Mouse (Mus musculus) ES-E14 (cell line): Measurements from ENCODE around the gene Ptprj. TPM values are rescaled to one million over a fixed set of nuclear protein-coding genes. Genes with fewer than 3 reads are reported as not detected.

Experiments used
- DNase-seq: peaks from one replicate; pipeline ENCODE4 v3.0.0-alpha.2; 2013; ENCODE audit warnings: low read depth, low spot score
- H3K27ac ChIP-seq: 2 replicates; pipeline ENCODE4 v1.5.1; 2012; ENCODE audit warnings: low read depth, mild to moderate bottlenecking, low read length, moderate library complexity, mixed read lengths; ENCODE audit not compliant: poor library complexity, insufficient read depth, severe bottlenecking
- H3K36me3 ChIP-seq: 2 replicates; pipeline ENCODE4 v1.6.1; 2012; ENCODE audit warnings: mild to moderate bottlenecking, low read length, moderate library complexity, mixed read lengths; ENCODE audit not compliant: control insufficient read depth, poor library complexity, insufficient read depth, severe bottlenecking
- H3K4me1 ChIP-seq, 2 experiments: fragments of 150-350 bp in 1 of 2; sonication (generic) in 1 of 2; 2 replicates each; pipeline ENCODE4 v1.6.1; 2012; ENCODE audit warnings: low read length in 2 of 2, mild to moderate bottlenecking in 1 of 2, mixed read lengths in 1 of 2; ENCODE audit not compliant: control insufficient read depth in 2 of 2, insufficient read depth in 2 of 2, poor library complexity in 1 of 2
- H3K4me3 ChIP-seq, 2 experiments: fragments of 150-350 bp in 1 of 2; sonication (generic) in 1 of 2; 2 replicates each; pipeline ENCODE4 v1.5.1; 2012; ENCODE audit warnings: low read length in 2 of 2, low read depth in 1 of 2, mild to moderate bottlenecking in 1 of 2, mixed read lengths in 1 of 2; ENCODE audit not compliant: insufficient read depth in 1 of 2, poor library complexity in 1 of 2, severe bottlenecking in 1 of 2
- H3K9ac ChIP-seq: 2 replicates; pipeline ENCODE4 v1.6.1; 2012; ENCODE audit warnings: low read depth, mild to moderate bottlenecking, low read length, mixed read lengths; ENCODE audit not compliant: poor library complexity, insufficient read depth, severe bottlenecking
- H3K9me3 ChIP-seq: fragments of 150-350 bp; sonication (generic); 2 replicates; pipeline ENCODE4 v1.6.1; 2012; ENCODE audit warnings: low read depth, mild to moderate bottlenecking, low read length; ENCODE audit not compliant: control insufficient read depth, insufficient read depth
- CHD2 ChIP-seq: IDR thresholded peaks from 2 replicates; pipeline ENCODE4 v1.6.1; 2014; ENCODE audit warnings: mild to moderate bottlenecking, low read depth, low read length, inconsistent platforms
- HCFC1 ChIP-seq: IDR thresholded peaks from 2 replicates; pipeline ENCODE4 v1.6.1; 2012; ENCODE audit warnings: low read length, inconsistent platforms, borderline replicate concordance; ENCODE audit not compliant: insufficient read depth
- MAFK ChIP-seq: IDR thresholded peaks from 2 replicates; pipeline ENCODE4 v1.6.1; 2014; ENCODE audit warnings: mild to moderate bottlenecking, low read depth, low read length, inconsistent platforms; ENCODE audit not compliant: insufficient read depth
- ZC3H11A ChIP-seq: IDR thresholded peaks from 2 replicates; pipeline ENCODE4 v1.6.1; 2012; ENCODE audit warnings: low read depth, mild to moderate bottlenecking, inconsistent platforms, low read length, borderline replicate concordance
- ZNF384 ChIP-seq: IDR thresholded peaks from 2 replicates; pipeline ENCODE4 v1.6.1; 2012; ENCODE audit warnings: low read depth, low read length, inconsistent platforms
- in situ Hi-C, 2 experiments: fragments of 600-800 bp; cut with MboI; formaldehyde crosslinking; loops; one replicate each; pipeline ENCODE4 v1.15.1; 2025; ENCODE audit warnings: low sequenced_read_pairs in 2 of 2, inconsistent platforms in 1 of 2; ENCODE audit not compliant: unreplicated experiment in 2 of 2
- total RNA-seq: library from RNA; depleted of rRNA; stranded (reverse); fragments of 300-350 nt; gene quantifications from 2 replicates; pipeline ENCODE4 v1.2.3, GENCODE M21; 2012

Gene Ptprj
- total RNA-seq, 1 experiment: 10.7 TPM

- Histone ChIP-seq H3K27ac (no peak overlapping the region), H3K4me3 (no peak overlapping the region), H3K4me1 (no peaks in the 10 kb centered on the region), H3K36me3 (no peaks in the 10 kb centered on the region), H3K9me3 (no peaks in the 10 kb centered on the region), H3K9ac (no peak overlapping the region)
- in situ Hi-C loops: no loop called here
- no peak for DNase-seq
- TF ChIP-seq HCFC1: no peak
- no peak for TF ChIP-seq CHD2
These were observed 31.9 kb downstream of the Ptprj start for GRCm38 (mm10) chr2:90548541-90548940.

- Histone ChIP-seq H3K36me3 (no peaks in the 10 kb centered on the region), H3K4me3 (no peak overlapping the region), H3K27ac (no peak overlapping the region), H3K4me1 (no peaks in the 10 kb centered on the region), H3K9me3 (no peaks in the 10 kb centered on the region), H3K9ac (no peak overlapping the region)
- in situ Hi-C loops: no loop called here
- TF ChIP-seq MAFK: no peak
- no peak for TF ChIP-seq ZC3H11A
- TF ChIP-seq HCFC1: no peak
- no peak for TF ChIP-seq ZNF384
- TF ChIP-seq CHD2: no peak
- no peak for DNase-seq
These were observed 33.3 kb downstream of the Ptprj start for GRCm38 (mm10) chr2:90547144-90547609.

- Histone ChIP-seq H3K4me3 (no peak overlapping the region), H3K27ac (no peak overlapping the region), H3K4me1 (no peaks in the 10 kb centered on the region), H3K36me3 (no peaks in the 10 kb centered on the region), H3K9me3 (no peaks in the 10 kb centered on the region), H3K9ac (no peak overlapping the region)
- TF ChIP-seq ZNF384: no peak
- TF ChIP-seq HCFC1: no peak
- TF ChIP-seq CHD2: no peak
- TF ChIP-seq MAFK: no peak
- TF ChIP-seq ZC3H11A: no peak
- in situ Hi-C loops: no loop called here
- no peak for DNase-seq
These were observed 35.2 kb downstream of the Ptprj start for GRCm38 (mm10) chr2:90545261-90545660.

- H3K4me1 ChIP-seq: no peaks in the 10 kb centered on the region
- no peak overlapping the region for H3K9ac ChIP-seq
- no peaks in the 10 kb centered on the region for H3K36me3 ChIP-seq
- TF ChIP-seq ZNF384 (no peak), ZC3H11A (no peak), MAFK (no peak), HCFC1 (no peak), CHD2 (no peak)
- DNase-seq: no peak
- H3K27ac ChIP-seq: no peak overlapping the region
- H3K4me3 ChIP-seq: no peak overlapping the region
- H3K9me3 ChIP-seq: no peaks in the 10 kb centered on the region
- in situ Hi-C loops: no loop called here
These were observed 36.5 kb downstream of the Ptprj start for GRCm38 (mm10) chr2:90543989-90544388.

- Histone ChIP-seq H3K9ac (no peak overlapping the region), H3K9me3 (no peaks in the 10 kb centered on the region), H3K4me1 (no peaks in the 10 kb centered on the region), H3K27ac (no peak overlapping the region), H3K4me3 (no peak overlapping the region), H3K36me3 (no peaks in the 10 kb centered on the region)
- in situ Hi-C loops: no loop called here
- DNase-seq: no peak
- TF ChIP-seq ZC3H11A: no peak
- TF ChIP-seq ZNF384: no peak
These were observed 37.2 kb downstream of the Ptprj start for GRCm38 (mm10) chr2:90543106-90543702.
